Mouse (Mus musculus) ES-E14 (cell line): Measurements from ENCODE around the gene Ppil4.

ENCODE experiments used
- MAFK ChIP-seq: IDR thresholded peaks from 2 replicates; pipeline ENCODE4 v1.6.1; 2014; ENCODE audit warnings: mild to moderate bottlenecking, low read depth, low read length, inconsistent platforms; ENCODE audit not compliant: insufficient read depth
- ZC3H11A ChIP-seq: IDR thresholded peaks from 2 replicates; pipeline ENCODE4 v1.6.1; 2012; ENCODE audit warnings: low read depth, mild to moderate bottlenecking, inconsistent platforms, low read length, borderline replicate concordance
- ZNF384 ChIP-seq: IDR thresholded peaks from 2 replicates; pipeline ENCODE4 v1.6.1; 2012; ENCODE audit warnings: low read depth, low read length, inconsistent platforms

DNA sequence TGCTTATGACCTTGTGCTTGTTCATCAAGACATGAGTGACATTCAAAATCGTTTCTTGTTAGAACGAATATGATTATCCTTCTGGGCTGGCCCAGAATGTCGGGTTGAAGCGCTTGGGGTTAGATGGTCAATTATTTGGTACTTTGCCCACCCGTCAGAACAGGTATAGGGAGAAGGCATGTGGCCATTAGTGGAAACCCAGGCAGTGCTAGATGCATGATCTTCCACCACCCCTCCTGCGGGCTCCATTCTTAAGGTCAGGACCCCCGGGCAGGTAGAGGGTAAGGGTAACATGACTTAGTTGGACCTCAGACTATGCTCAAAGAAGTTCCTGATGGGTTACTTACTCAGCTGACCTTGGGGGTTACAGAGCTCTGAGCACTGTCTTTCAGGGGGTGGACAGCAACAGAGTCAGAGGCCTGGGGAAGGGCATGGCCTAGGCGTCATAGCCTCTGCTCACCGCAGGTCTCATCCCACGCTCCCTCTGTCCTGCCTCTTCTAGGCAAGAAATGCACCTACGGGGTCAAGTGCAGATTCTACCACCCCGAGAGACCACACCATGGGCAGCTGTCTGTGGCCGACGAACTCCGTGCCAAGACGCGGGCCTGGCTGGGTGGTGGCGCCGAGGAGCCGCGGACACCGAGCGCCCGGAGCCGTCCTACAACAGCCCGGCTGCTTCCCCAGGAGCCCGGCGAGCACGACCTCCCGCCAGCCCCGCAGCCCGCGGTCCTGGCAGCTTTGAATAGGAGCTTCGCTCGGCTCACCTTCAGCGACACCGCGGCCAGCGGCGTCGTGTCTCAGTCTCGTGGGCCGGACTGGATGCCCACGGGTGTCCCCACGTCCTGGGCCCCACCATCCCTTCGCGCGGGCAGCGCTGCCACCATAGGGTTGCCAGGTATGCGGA, 74.3 kb downstream of the Ppil4 start:
- TF ChIP-seq ZNF384 (no peak), ZC3H11A (no peak), MAFK (no peak)
